Mouse (Mus musculus): ENCODE results near the gene Tomm34. TPM values are rescaled to one million over a fixed set of nuclear protein-coding genes. Genes with fewer than 3 reads are reported as not detected.

The Tomm34 gene
- polyA plus RNA-seq, 1 experiment: 39.4 TPM

DNA sequence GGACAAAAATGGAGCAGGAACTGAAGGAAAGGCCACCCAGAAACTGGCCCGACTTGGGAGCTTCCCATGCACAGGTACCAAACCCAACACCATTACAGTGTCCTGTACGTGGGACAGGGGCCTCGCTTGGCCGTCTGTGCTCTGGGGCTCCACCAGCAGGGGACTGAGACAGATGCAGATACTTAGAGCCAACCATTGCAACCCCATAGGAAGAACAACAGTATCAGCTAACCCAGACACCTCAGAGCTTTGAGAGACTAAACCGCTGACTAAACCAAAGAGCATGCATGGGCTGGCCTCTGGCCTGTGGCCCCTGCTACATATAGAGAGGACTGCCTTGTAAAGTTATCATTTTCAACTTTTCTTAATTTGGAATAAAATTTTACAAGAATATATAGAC is 66.5 kb downstream of the Tomm34 start:
- TF ChIP-seq POLR2A (IDR thresholded peaks at IDR 0.05; ENCODE audit: low read depth, low read length) (no peak), CTCF (IDR thresholded peaks at IDR 0.05; ENCODE audit: extremely low read depth, insufficient read length, insufficient replicate concordance, low read depth, low read length) (no peak)
- H3K36me3 ChIP-seq (ENCODE audit: control insufficient read depth, insufficient read depth, low read length): no peaks in the 10 kb centered on the region
- H3K4me3 ChIP-seq (ENCODE audit: low read depth, low read length): no peak overlapping the region
- H3K4me1 ChIP-seq (ENCODE audit: control insufficient read depth, insufficient read depth, insufficient read length, low read length): peaks cover 21% of the 10 kb centered on the region
- WGBS: 72% methylated on average over 5 of the region's 5 CpGs
- H3K27ac ChIP-seq (ENCODE audit: insufficient read depth, low read depth, low read length): no peak overlapping the region
- H3K27me3 ChIP-seq (ENCODE audit: control insufficient read depth, insufficient read depth, low read length): no peaks in the 10 kb centered on the region

Other genes with a start within 250 kb of the Tomm34 start
- gene Kcnk15, start 217.5 kb downstream of the Tomm34 start, polyA plus RNA-seq (2012; rRNA removed): not detected in 2 replicates
- 0.05 and 0.17 TPM in 2 replicates for gene Rims4, start 152.5 kb downstream of the Tomm34 start, polyA plus RNA-seq (2012; rRNA removed)
- gene Ywhab, start 76.2 kb downstream of the Tomm34 start, polyA plus RNA-seq (2012; rRNA removed): 12.1 and 25.8 TPM in 2 replicates
- 0.10 and 0.18 TPM in 2 replicates for gene Pabpc1l, start 45.7 kb downstream of the Tomm34 start, polyA plus RNA-seq (2012; rRNA removed)
- 4.9 and 10.8 TPM in 2 replicates for gene Stk4, start 847 bp downstream of the Tomm34 start, polyA plus RNA-seq (2012; rRNA removed)
- 0.06 and 0.25 TPM in 2 replicates for gene Kcns1, start 99.9 kb upstream of the Tomm34 start, polyA plus RNA-seq (2012; rRNA removed)
- 0.24 TPM in 1 of 2 replicates, not detected in the other for gene Wfdc5, start 111.6 kb upstream of the Tomm34 start, polyA plus RNA-seq (2012; rRNA removed)
- gene Wfdc12, start 119.4 kb upstream of the Tomm34 start, polyA plus RNA-seq (2012; rRNA removed): not detected in 2 replicates
- gene Wfdc15a, start 129.0 kb upstream of the Tomm34 start, polyA plus RNA-seq (2012; rRNA removed): not detected in 2 replicates
- 1.2 TPM in 1 of 2 replicates, not detected in the other for gene Wfdc15b, start 150.5 kb upstream of the Tomm34 start, polyA plus RNA-seq (2012; rRNA removed)
- gene Svs2, start 167.3 kb upstream of the Tomm34 start, polyA plus RNA-seq (2012; rRNA removed): not detected in 2 replicates
- not detected in 2 replicates for gene Svs3b, start 185.5 kb upstream of the Tomm34 start, polyA plus RNA-seq (2012; rRNA removed)
- gene Svs4, start 207.3 kb upstream of the Tomm34 start, polyA plus RNA-seq (2012; rRNA removed): not detected in 2 replicates
- gene Svs3a, start 218.1 kb upstream of the Tomm34 start, polyA plus RNA-seq (2012; rRNA removed): not detected in 2 replicates
- gene Svs6, start 245.6 kb upstream of the Tomm34 start, polyA plus RNA-seq (2012; rRNA removed): not detected in 2 replicates